Mouse (Mus musculus) cerebellum, adult 8-10 months (tissue): ENCODE measurements around the gene Btbd9.

Experiments used
- DNase-seq: peaks from one replicate; pipeline ENCODE4 v3.0.0; 2022

The Btbd9 gene

GRCm38 (mm10) chr17:30329531-30329930 lies 246.8 kb downstream of the Btbd9 start:
- no peak for DNase-seq

GRCm38 (mm10) chr17:30328924-30329323 lies 247.4 kb downstream of the Btbd9 start:
- no peak for DNase-seq

- no peak for DNase-seq
These were observed 249.4 kb downstream of the Btbd9 start for GRCm38 (mm10) chr17:30326906-30327305.

- no peak for DNase-seq
These were observed 256.0 kb downstream of the Btbd9 start for GRCm38 (mm10) chr17:30320301-30320700.

- no peak for DNase-seq
These were observed 263.6 kb downstream of the Btbd9 start for GRCm38 (mm10) chr17:30312688-30313087.

GRCm38 (mm10) chr17:30309627-30310026 lies 266.7 kb downstream of the Btbd9 start:
- no peak for DNase-seq

GRCm38 (mm10) chr17:30308889-30309288 lies 267.4 kb downstream of the Btbd9 start:
- DNase-seq: no peak

- DNase-seq: no peak
These were observed 268.0 kb downstream of the Btbd9 start for GRCm38 (mm10) chr17:30308317-30308716.

- DNase-seq: no peak
These were observed 269.1 kb downstream of the Btbd9 start for GRCm38 (mm10) chr17:30307168-30307567.

GRCm38 (mm10) chr17:30304766-30305165 lies 271.5 kb downstream of the Btbd9 start:
- DNase-seq: no peak

- no peak for DNase-seq
These were observed 274.9 kb downstream of the Btbd9 start for GRCm38 (mm10) chr17:30301338-30301737.

- no peak for DNase-seq
These were observed 278.9 kb downstream of the Btbd9 start for GRCm38 (mm10) chr17:30297432-30297831.

- DNase-seq: no peak
These were observed 280.2 kb downstream of the Btbd9 start for GRCm38 (mm10) chr17:30296069-30296468.

- no peak for DNase-seq
These were observed 283.6 kb downstream of the Btbd9 start for GRCm38 (mm10) chr17:30292666-30293065.

- no peak for DNase-seq
These were observed 290.6 kb downstream of the Btbd9 start for GRCm38 (mm10) chr17:30285641-30286040.

GRCm38 (mm10) chr17:30283460-30284050 lies 292.7 kb downstream of the Btbd9 start:
- no peak for DNase-seq

GRCm38 (mm10) chr17:30283001-30283400 lies 293.3 kb downstream of the Btbd9 start:
- peak; percentile 62 for DNase-seq

- DNase-seq: no peak
These were observed 295.8 kb downstream of the Btbd9 start for GRCm38 (mm10) chr17:30280323-30281118.

GRCm38 (mm10) chr17:30279684-30280083 lies 296.6 kb downstream of the Btbd9 start:
- no peak for DNase-seq

GRCm38 (mm10) chr17:30278596-30279378 lies 297.5 kb downstream of the Btbd9 start:
- no peak for DNase-seq

GRCm38 (mm10) chr17:30276477-30276876 lies 299.8 kb downstream of the Btbd9 start:
- DNase-seq: no peak

GRCm38 (mm10) chr17:30272769-30273168 lies 303.5 kb downstream of the Btbd9 start:
- DNase-seq: peak; percentile 73
